29 mouse cellular contexts compared by ENCODE assay signal in the genomic region with DNA sequence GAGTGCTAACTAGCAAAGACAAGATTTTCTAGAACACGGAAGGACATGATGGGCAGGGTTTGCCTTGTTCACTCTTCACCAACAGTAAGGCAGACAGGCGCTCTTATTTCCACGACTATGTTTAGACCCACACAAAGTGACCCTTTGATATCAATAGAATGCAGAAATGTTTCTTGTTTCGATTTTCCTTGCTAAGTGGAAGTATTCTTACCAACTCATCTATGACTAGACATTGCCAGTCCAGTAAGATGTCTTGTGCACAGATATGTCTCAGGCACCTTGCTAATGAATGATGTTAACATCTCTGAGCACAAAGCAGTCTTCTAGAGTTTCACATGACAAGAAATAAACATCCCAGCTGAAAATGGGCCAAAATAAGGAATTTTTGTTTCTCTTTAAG. TPM values are rescaled to one million over a fixed set of nuclear protein-coding genes. Genes with fewer than 3 reads are reported as not detected.
DNase-seq lines count a peak whose midpoint lies in the region; ATAC-seq and TF ChIP-seq lines count a peak whose summit lies in the region.
"Had no signal": no experiment of that assay in that cellular context is flagged by ENCODE, and none has a peak within 500 bp of the region (broad histone marks: within the 10 kb centered on the region; RNA-seq: fewer than 3 reads in every experiment).

No protein-coding gene starts in this region.

- no peaks in the 10 kb centered on the region; the same call in 1 of the 2 replicates for H3K4me1 ChIP-seq in forebrain, embryonic 11.5 days (replicated peaks; ENCODE audit: control insufficient read depth, insufficient read depth, low read length)
- H3K4me1 ChIP-seq in forebrain, embryonic 16.5 days (replicated peaks; ENCODE audit: control insufficient read depth, insufficient read depth, low read length) = no peaks in the 10 kb centered on the region
- H3K4me1 ChIP-seq in lung, postnatal 0 days (ENCODE audit: insufficient read depth, low read depth, low read length) = no peaks in the 10 kb centered on the region
- H3K4me1 ChIP-seq in forebrain, embryonic 12.5 days = no peaks in the 10 kb centered on the region
- H3K4me1 ChIP-seq in midbrain, embryonic 13.5 days (replicated peaks) = no peaks in the 10 kb centered on the region
- no peaks in the 10 kb centered on the region for H3K4me1 ChIP-seq in hindbrain, embryonic 13.5 days (replicated peaks)
- H3K4me1 ChIP-seq: embryonic facial prominence, embryonic 13.5 days; heart, embryonic 10.5 days; heart, embryonic 15.5 days; intestine, embryonic 15.5 days; liver, embryonic 12.5 days; stomach, embryonic 15.5 days had no signal

- no peak for DNase-seq in forebrain, embryonic 11.5 days (ENCODE audit: low spot score)
- DNase-seq in lung, postnatal 0 days (ENCODE audit: low spot score) = peak; percentile 16
- DNase-seq in lung, postnatal 25 days (ENCODE audit: low spot score) = no peak
- DNase-seq: adrenal gland, postnatal 10 days; cerebellum, adult 8-10 months; cerebellum, postnatal 25 days; gastrocnemius, postnatal 25 days; heart, adult 11 months; kidney, adult 2 months; kidney, postnatal 36 days; layer of hippocampus, postnatal 36 days; left cerebral cortex, postnatal 4 days; liver, postnatal 0 days; right cerebral cortex, postnatal 25 days had no signal

- no peaks in the 10 kb centered on the region for H3K9me3 ChIP-seq in forebrain, embryonic 11.5 days (ENCODE audit: control insufficient read depth, low read length)
- no peaks in the 10 kb centered on the region for H3K9me3 ChIP-seq in forebrain, embryonic 16.5 days (ENCODE audit: control insufficient read depth, low read length)
- H3K9me3 ChIP-seq in lung, postnatal 0 days (ENCODE audit: low read length) = no peaks in the 10 kb centered on the region
- no peaks in the 10 kb centered on the region for H3K9me3 ChIP-seq in forebrain, embryonic 12.5 days
- H3K9me3 ChIP-seq in midbrain, embryonic 13.5 days = no peaks in the 10 kb centered on the region
- H3K9me3 ChIP-seq in hindbrain, embryonic 13.5 days = no peaks in the 10 kb centered on the region
- H3K9me3 ChIP-seq: embryonic facial prominence, embryonic 13.5 days; heart, embryonic 10.5 days; heart, embryonic 15.5 days; intestine, embryonic 15.5 days; liver, embryonic 12.5 days; stomach, embryonic 15.5 days had no signal

- H3K4me2 ChIP-seq in forebrain, embryonic 11.5 days (ENCODE audit: low read depth, low read length, severe bottlenecking) = peak overlapping the region; percentile 18
- no peak overlapping the region for H3K4me2 ChIP-seq in forebrain, embryonic 16.5 days (ENCODE audit: low read length)
- peak overlapping the region; percentile 54 for H3K4me2 ChIP-seq in lung, postnatal 0 days (replicated peaks; ENCODE audit: low read depth, low read length)
- H3K4me2 ChIP-seq in forebrain, embryonic 12.5 days = peak overlapping the region; percentile 35
- peak overlapping the region; percentile 15; the same call in 1 of the 2 replicates for H3K4me2 ChIP-seq in midbrain, embryonic 13.5 days (replicated peaks)
- H3K4me2 ChIP-seq in hindbrain, embryonic 13.5 days = no peak overlapping the region
- H3K4me2 ChIP-seq: embryonic facial prominence, embryonic 13.5 days; heart, embryonic 15.5 days; intestine, embryonic 15.5 days; liver, embryonic 12.5 days; stomach, embryonic 15.5 days had no signal

- 25% methylated on average over 4 of the region's 4 CpGs for WGBS in forebrain, embryonic 11.5 days
- 28% methylated on average over 4 of the region's 4 CpGs for WGBS in forebrain, embryonic 16.5 days
- 18% methylated on average over 4 of the region's 4 CpGs for WGBS in lung, postnatal 0 days
- WGBS in forebrain, embryonic 12.5 days = 22% methylated on average over 4 of the region's 4 CpGs
- 21% methylated on average over 4 of the region's 4 CpGs for WGBS in midbrain, embryonic 13.5 days
- WGBS in hindbrain, embryonic 13.5 days = 28% methylated on average over 4 of the region's 4 CpGs

- H3K36me3 ChIP-seq in forebrain, embryonic 11.5 days (ENCODE audit: control insufficient read depth, insufficient read depth, low read length) = no peaks in the 10 kb centered on the region
- H3K36me3 ChIP-seq in forebrain, embryonic 16.5 days (ENCODE audit: control insufficient read depth, insufficient read depth) = no peaks in the 10 kb centered on the region
- no peaks in the 10 kb centered on the region for H3K36me3 ChIP-seq in lung, postnatal 0 days (ENCODE audit: insufficient read depth, low read length)
- H3K36me3 ChIP-seq in forebrain, embryonic 12.5 days (replicated peaks) = no peaks in the 10 kb centered on the region
- no peaks in the 10 kb centered on the region for H3K36me3 ChIP-seq in midbrain, embryonic 13.5 days
- no peaks in the 10 kb centered on the region for H3K36me3 ChIP-seq in hindbrain, embryonic 13.5 days
- H3K36me3 ChIP-seq: embryonic facial prominence, embryonic 13.5 days; heart, embryonic 10.5 days; heart, embryonic 15.5 days; intestine, embryonic 15.5 days; liver, embryonic 12.5 days; stomach, embryonic 15.5 days had no signal

- 0 out of 2 replicates have a peak overlapping the region, but pooled peaks have one; percentile 5 for H3K4me3 ChIP-seq in forebrain, embryonic 11.5 days (ENCODE audit: low read depth, low read length)
- H3K4me3 ChIP-seq in forebrain, embryonic 16.5 days (replicated peaks; ENCODE audit: low read length) = no peak overlapping the region
- H3K4me3 ChIP-seq in lung, postnatal 0 days (ENCODE audit: low read depth, low read length) = peak overlapping the region; percentile 46
- H3K4me3 ChIP-seq in forebrain, embryonic 12.5 days (replicated peaks) = peak overlapping the region; percentile 16
- no peak overlapping the region for H3K4me3 ChIP-seq in midbrain, embryonic 13.5 days (replicated peaks)
- no peak overlapping the region for H3K4me3 ChIP-seq in hindbrain, embryonic 13.5 days
- H3K4me3 ChIP-seq: embryonic facial prominence, embryonic 13.5 days; erythroblast, embryonic 14.5 days; heart, embryonic 10.5 days; heart, embryonic 15.5 days; intestine, embryonic 15.5 days; layer of hippocampus, adult 2 months; liver, embryonic 12.5 days; stomach, embryonic 15.5 days had no signal

- H3K9ac ChIP-seq in forebrain, embryonic 11.5 days (ENCODE audit: low read length) = no peak overlapping the region
- no peak overlapping the region for H3K9ac ChIP-seq in forebrain, embryonic 16.5 days (replicated peaks; ENCODE audit: low read depth, low read length)
- H3K9ac ChIP-seq in lung, postnatal 0 days (replicated peaks; ENCODE audit: low read depth) = peak overlapping the region; percentile 84
- H3K9ac ChIP-seq in forebrain, embryonic 12.5 days = peak overlapping the region; percentile 29; the same call in 1 of the 2 replicates
- no peak overlapping the region for H3K9ac ChIP-seq in midbrain, embryonic 13.5 days (replicated peaks)
- H3K9ac ChIP-seq in hindbrain, embryonic 13.5 days = no peak overlapping the region
- H3K9ac ChIP-seq: embryonic facial prominence, embryonic 13.5 days; heart, embryonic 15.5 days; intestine, embryonic 15.5 days; liver, embryonic 12.5 days; liver, postnatal 0 days; stomach, embryonic 15.5 days had no signal

- TF ChIP-seq CTCF in lung, postnatal 0 days (IDR thresholded peaks at IDR 0.05) = no peak

- peaks cover 93% of the 10 kb centered on the region for H3K27me3 ChIP-seq in forebrain, embryonic 11.5 days (ENCODE audit: control insufficient read depth, insufficient read depth, low read length)
- peaks cover 93% of the 10 kb centered on the region for H3K27me3 ChIP-seq in forebrain, embryonic 16.5 days (replicated peaks; ENCODE audit: control insufficient read depth, insufficient read depth, low read length)
- H3K27me3 ChIP-seq in lung, postnatal 0 days (replicated peaks; ENCODE audit: insufficient read depth, low read length) = peaks cover 12% of the 10 kb centered on the region; the same call in 1 of the 2 replicates
- peaks cover 95% of the 10 kb centered on the region for H3K27me3 ChIP-seq in forebrain, embryonic 12.5 days
- H3K27me3 ChIP-seq in midbrain, embryonic 13.5 days = peaks cover 96% of the 10 kb centered on the region
- peaks cover 97% of the 10 kb centered on the region for H3K27me3 ChIP-seq in hindbrain, embryonic 13.5 days

- no peak for ATAC-seq in forebrain, embryonic 11.5 days (replicated peaks; ENCODE audit: low FRiP score)
- ATAC-seq in forebrain, embryonic 16.5 days = no peak
- no peak for ATAC-seq in lung, postnatal 0 days
- no peak for ATAC-seq in forebrain, embryonic 12.5 days (ENCODE audit: low FRiP score)
- no peak for ATAC-seq in midbrain, embryonic 13.5 days
- ATAC-seq in hindbrain, embryonic 13.5 days (ENCODE audit: low FRiP score) = no peak
- ATAC-seq: hindbrain, postnatal 0 days; intestine, embryonic 15.5 days; liver, embryonic 12.5 days; liver, postnatal 0 days; Patski had no signal

- TF ChIP-seq EP300 in lung, postnatal 0 days (IDR thresholded peaks at IDR 0.05) = no peak

- no peak overlapping the region for H3K27ac ChIP-seq in forebrain, embryonic 11.5 days (ENCODE audit: low read depth, low read length)
- H3K27ac ChIP-seq in forebrain, embryonic 16.5 days (ENCODE audit: low read length) = no peak overlapping the region
- H3K27ac ChIP-seq in lung, postnatal 0 days (ENCODE audit: low read length) = peak overlapping the region; percentile 96
- H3K27ac ChIP-seq in forebrain, embryonic 12.5 days = peak overlapping the region; percentile 70; the same call in 1 of the 2 replicates
- H3K27ac ChIP-seq in midbrain, embryonic 13.5 days = no peak overlapping the region
- H3K27ac ChIP-seq in hindbrain, embryonic 13.5 days = no peak overlapping the region
- H3K27ac ChIP-seq: embryonic facial prominence, embryonic 13.5 days; heart, embryonic 10.5 days; heart, embryonic 15.5 days; hindbrain, postnatal 0 days; intestine, embryonic 15.5 days; layer of hippocampus, adult 2 months; liver, embryonic 12.5 days; stomach, embryonic 15.5 days had no signal

RNA-seq across cellular contexts. Expression of a gene that starts 9.6 kb away (rescaled TPM):
- polyA plus RNA-seq in forebrain, embryonic 11.5 days (2014; fragmentation: Nextera tagmentation; extraction: Ambion mirVana) = 36.6 and 45.7 TPM in 2 replicates
- 4.7 and 8.1 TPM in 2 replicates for polyA plus RNA-seq in forebrain, embryonic 16.5 days (2015; fragmentation: Nextera tagmentation; extraction: Ambion mirVana)
- 62.7 and 68.7 TPM in 2 replicates for polyA plus RNA-seq in lung, postnatal 0 days (2015; fragmentation: Nextera tagmentation; extraction: Ambion mirVana)
- polyA plus RNA-seq in forebrain, embryonic 12.5 days (2016; fragmentation: Nextera tagmentation; extraction: Ambion mirVana) = 37.2 and 66.0 TPM in 2 replicates
- 6.2 and 9.2 TPM in 2 replicates for polyA plus RNA-seq in midbrain, embryonic 13.5 days (2015; fragmentation: Nextera tagmentation; extraction: Ambion mirVana)
- polyA plus RNA-seq in hindbrain, embryonic 13.5 days (2015; fragmentation: Nextera tagmentation; extraction: Ambion mirVana) = 0.31 TPM in 1 of 2 replicates, not detected in the other
- polyA plus RNA-seq: embryonic facial prominence, embryonic 13.5 days; erythroblast, embryonic 14.5 days; hindbrain, postnatal 0 days; intestine, embryonic 15.5 days; kidney, adult 2 months; liver, embryonic 12.5 days; liver, postnatal 0 days; neural tube, embryonic 14.5 days; Patski had no signal

Comparison
In these comparisons a context has a peak if more than half of its experiments do, and no peak if none do; other contexts are left out.
1. H3K27ac ChIP-seq: peak in lung, postnatal 0 days (single experiment) and forebrain, embryonic 12.5 days (single experiment); none in forebrain, embryonic 11.5 days (single experiment), forebrain, embryonic 16.5 days (single experiment), midbrain, embryonic 13.5 days (single experiment) and hindbrain, embryonic 13.5 days (single experiment).
2. H3K4me2 ChIP-seq: peak in forebrain, embryonic 11.5 days (single experiment), lung, postnatal 0 days (single experiment), forebrain, embryonic 12.5 days (single experiment) and midbrain, embryonic 13.5 days (single experiment); none in forebrain, embryonic 16.5 days (single experiment) and hindbrain, embryonic 13.5 days (single experiment).
3. H3K4me3 ChIP-seq: peak in forebrain, embryonic 11.5 days (single experiment), lung, postnatal 0 days (single experiment) and forebrain, embryonic 12.5 days (single experiment); none in forebrain, embryonic 16.5 days (single experiment), midbrain, embryonic 13.5 days (single experiment) and hindbrain, embryonic 13.5 days (single experiment).
4. H3K9ac ChIP-seq: peak in lung, postnatal 0 days (single experiment) and forebrain, embryonic 12.5 days (single experiment); none in forebrain, embryonic 11.5 days (single experiment), forebrain, embryonic 16.5 days (single experiment), midbrain, embryonic 13.5 days (single experiment) and hindbrain, embryonic 13.5 days (single experiment).